Mouse (Mus musculus): ENCODE results near the gene Cypt15. TPM values are rescaled to one million over a fixed set of nuclear protein-coding genes. Genes with fewer than 3 reads are reported as not detected.
"Not testable (repeated sequence)": the region's sequence is repeated elsewhere in the genome, so short reads cannot be mapped to it uniquely, and the experiment has no call there.

Cypt15 gene
- polyA plus RNA-seq (2015; fragmentation: Nextera tagmentation; extraction: Ambion mirVana) = not detected in 2 replicates

GRCm38 (mm10) chrX:39345967-39346366 lies at the start of gene Cypt15:
Gene Cypt15, plus strand, starts transcription at chrX:39346267.
- H3K4me3 ChIP-seq; H3K9me3 ChIP-seq; H3K9ac ChIP-seq; H3K36me3 ChIP-seq; H3K27me3 ChIP-seq; ATAC-seq (ENCODE audit: low FRiP score, low read depth); H3K4me2 ChIP-seq; H3K4me1 ChIP-seq (replicated peaks); H3K27ac ChIP-seq (replicated peaks): not testable (repeated sequence)
- 80% methylated on average over 1 of the region's 1 CpGs for WGBS

- 87% methylated on average over 2 of the region's 2 CpGs for WGBS
- Histone ChIP-seq H3K9me3 (no peaks in the 10 kb centered on the region), H3K9ac (no peak overlapping the region), H3K36me3 (no peaks in the 10 kb centered on the region), H3K4me3 (no peak overlapping the region), H3K27ac (replicated peaks) (no peak overlapping the region), H3K27me3 (no peaks in the 10 kb centered on the region), H3K4me2 (no peak overlapping the region), H3K4me1 (replicated peaks) (no peaks in the 10 kb centered on the region)
- no peak for ATAC-seq (ENCODE audit: low FRiP score, low read depth)
Measured at GRCm38 (mm10) chrX:39370932-39371331, 24.9 kb downstream of the Cypt15 start.

GRCm38 (mm10) chrX:39378830-39379229 lies 32.8 kb downstream of the Cypt15 start:
- 69% methylated on average over 2 of the region's 2 CpGs for WGBS
- H3K4me1 ChIP-seq (replicated peaks) = no peaks in the 10 kb centered on the region
- H3K9ac ChIP-seq = no peak overlapping the region
- no peaks in the 10 kb centered on the region for H3K36me3 ChIP-seq
- H3K4me2 ChIP-seq = no peak overlapping the region
- no peak overlapping the region for H3K4me3 ChIP-seq
- no peak for ATAC-seq (ENCODE audit: low FRiP score, low read depth)
- no peaks in the 10 kb centered on the region for H3K27me3 ChIP-seq
- H3K27ac ChIP-seq (replicated peaks) = no peak overlapping the region
- no peaks in the 10 kb centered on the region for H3K9me3 ChIP-seq

GRCm38 (mm10) chrX:39383806-39384205 lies 37.7 kb downstream of the Cypt15 start:
- ATAC-seq (ENCODE audit: low FRiP score, low read depth) = no peak
- Histone ChIP-seq H3K27ac (replicated peaks) (no peak overlapping the region), H3K9ac (no peak overlapping the region), H3K27me3 (no peaks in the 10 kb centered on the region), H3K4me2 (no peak overlapping the region), H3K4me3 (no peak overlapping the region), H3K4me1 (replicated peaks) (no peaks in the 10 kb centered on the region), H3K9me3 (no peaks in the 10 kb centered on the region), H3K36me3 (no peaks in the 10 kb centered on the region)
- 65% methylated on average over 2 of the region's 2 CpGs for whole genome bisulfite sequencing
